Mouse (Mus musculus) c-Kit-positive CD71-negative TER-119-negative erythroid progenitor cells, embryonic 14.5 days (primary cell): ENCODE measurements around the gene Gm20671.
"Not testable (repeated sequence)": the region's sequence is repeated elsewhere in the genome, so short reads cannot be mapped to it uniquely, and the experiment has no call there.

Experiments
- DNase-seq: peaks from one replicate; pipeline ENCODE4 v3.0.0-alpha.2; 2013; ENCODE audit warnings: low read depth

Gene Gm20671

DNA sequence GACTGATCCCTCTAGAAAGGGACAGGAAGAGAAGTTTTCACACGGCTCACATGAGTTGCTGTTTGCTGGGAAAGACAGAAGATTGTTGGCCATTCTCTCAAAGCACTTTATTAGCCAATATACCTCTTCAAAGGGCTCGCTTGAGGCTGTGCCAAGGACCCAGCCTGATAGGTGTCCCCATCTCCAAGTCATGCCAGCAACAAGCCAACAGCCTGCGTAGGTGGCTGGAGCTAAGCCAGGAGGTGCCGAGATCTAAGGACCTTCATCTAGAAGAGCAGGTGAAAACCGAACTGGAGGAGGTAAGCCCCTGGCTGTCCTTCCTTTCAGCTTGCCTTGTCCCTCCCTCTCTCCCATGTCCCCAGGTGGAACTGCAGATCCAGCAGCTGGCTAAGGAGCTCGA is 91.1 kb downstream of the Gm20671 start:
- no peak for DNase-seq

DNA sequence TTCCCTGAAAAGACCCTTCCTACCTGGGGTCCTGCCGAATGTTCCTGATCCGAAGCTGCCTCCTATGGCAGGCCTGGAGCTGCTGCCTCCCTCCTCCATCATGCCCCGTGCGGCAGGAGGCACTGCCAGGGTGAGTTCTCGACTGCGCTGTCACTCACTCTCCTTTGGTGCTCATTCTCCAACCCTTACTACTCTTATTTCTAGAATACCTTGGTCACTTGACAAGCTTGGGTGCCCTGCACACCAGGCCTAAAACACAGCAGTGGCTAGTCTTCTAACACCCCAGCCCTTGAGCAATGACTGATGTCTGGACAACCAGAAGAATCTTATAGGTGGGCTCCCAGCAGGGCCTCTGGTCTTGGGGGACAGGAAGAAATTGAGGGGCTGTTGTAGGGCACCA is 93.0 kb downstream of the Gm20671 start:
- DNase-seq: not testable (repeated sequence)

DNA sequence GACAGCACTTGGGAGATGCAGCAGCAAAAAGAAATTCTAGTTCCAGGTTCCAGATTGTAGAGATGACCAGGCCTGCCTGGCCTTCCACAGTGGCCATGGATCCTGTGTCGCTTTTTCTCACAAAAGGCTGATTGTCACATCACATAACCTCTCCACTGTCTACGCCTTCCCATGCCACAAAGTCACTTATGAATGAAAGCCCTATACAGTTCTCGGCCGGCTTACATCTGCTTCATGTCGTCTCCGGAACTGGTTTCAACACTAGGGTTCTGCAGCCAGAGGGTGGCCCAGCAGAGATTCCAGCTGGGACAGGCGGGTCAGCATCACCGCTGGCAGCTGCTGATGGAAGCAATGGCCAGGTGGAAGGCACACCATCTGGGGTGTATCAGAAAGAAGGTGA is 98.1 kb downstream of the Gm20671 start:
- no peak for DNase-seq

DNA sequence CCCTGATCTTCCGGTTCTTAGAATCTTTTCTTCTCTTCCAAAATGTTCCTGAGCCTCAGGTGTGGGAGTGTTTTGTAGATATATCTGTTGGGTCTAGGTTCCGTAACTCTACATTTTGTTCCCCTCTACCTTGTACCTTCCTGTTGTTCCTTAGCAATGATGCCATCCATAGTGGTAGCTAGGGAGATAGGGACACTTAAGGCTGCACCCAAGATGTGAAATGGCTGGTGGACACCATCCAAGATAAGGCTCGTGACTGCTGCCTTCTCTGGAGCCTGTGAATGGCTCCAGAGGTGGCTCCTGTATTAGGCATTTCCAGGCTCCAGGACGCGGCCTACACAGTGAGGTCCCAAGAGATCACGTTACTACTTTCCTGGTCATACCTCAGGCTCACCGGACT is 98.6 kb downstream of the Gm20671 start:
- no peak for DNase-seq

- DNase-seq: not testable (repeated sequence)
Measured at GRCm38 (mm10) chr5:32725397-32725796, 101.5 kb downstream of the Gm20671 start.

GRCm38 (mm10) chr5:32723981-32724380 is 102.9 kb downstream of the Gm20671 start:
- no peak for DNase-seq

GRCm38 (mm10) chr5:32722711-32723110 is 104.2 kb downstream of the Gm20671 start:
- not testable (repeated sequence) for DNase-seq

DNA sequence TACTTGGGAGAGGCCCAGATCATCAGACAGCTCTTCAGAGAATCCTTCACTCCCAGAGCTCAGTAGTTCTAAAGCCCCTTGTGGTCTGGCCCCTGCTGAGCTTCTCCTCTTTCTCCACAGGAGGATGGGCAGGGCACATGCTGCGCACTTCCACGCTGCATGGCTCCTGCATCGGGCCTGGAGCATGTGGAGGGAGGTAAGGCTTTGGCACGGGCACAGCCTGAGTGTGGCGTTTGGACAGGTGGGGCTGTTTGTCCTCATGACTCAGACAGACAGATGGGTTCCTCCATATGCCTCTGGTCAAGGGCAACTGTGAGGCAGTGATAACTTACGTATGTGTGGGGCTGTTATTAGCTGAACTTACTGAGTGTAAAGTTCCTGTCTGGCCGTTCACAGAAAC is 104.6 kb downstream of the Gm20671 start:
- DNase-seq: no peak

GRCm38 (mm10) chr5:32721316-32721715 is 105.6 kb downstream of the Gm20671 start:
- no peak for DNase-seq

GRCm38 (mm10) chr5:32720416-32720815 is 106.5 kb downstream of the Gm20671 start:
- DNase-seq: no peak

DNA sequence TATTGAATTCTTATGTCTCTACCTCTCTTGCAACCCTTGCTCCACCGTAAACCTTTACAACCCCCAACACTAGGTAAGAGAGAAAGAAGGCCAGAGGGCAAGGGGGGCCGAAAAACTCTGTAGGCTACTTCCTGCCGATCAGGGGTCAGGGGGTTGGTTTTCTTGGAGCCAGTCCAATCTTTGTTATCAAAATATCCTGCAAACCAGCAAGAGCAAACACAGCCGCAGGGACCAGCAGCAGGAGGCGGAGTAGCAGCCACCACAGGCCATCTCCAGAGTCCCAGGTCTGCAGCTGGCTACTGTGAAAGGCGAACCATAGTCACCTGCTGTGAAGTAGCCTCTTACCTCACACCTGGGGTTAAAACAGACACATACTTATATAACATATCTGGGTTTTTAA is 108.0 kb downstream of the Gm20671 start:
- no peak for DNase-seq

- DNase-seq: no peak
Measured at GRCm38 (mm10) chr5:32717726-32718125, 109.2 kb downstream of the Gm20671 start.

DNA sequence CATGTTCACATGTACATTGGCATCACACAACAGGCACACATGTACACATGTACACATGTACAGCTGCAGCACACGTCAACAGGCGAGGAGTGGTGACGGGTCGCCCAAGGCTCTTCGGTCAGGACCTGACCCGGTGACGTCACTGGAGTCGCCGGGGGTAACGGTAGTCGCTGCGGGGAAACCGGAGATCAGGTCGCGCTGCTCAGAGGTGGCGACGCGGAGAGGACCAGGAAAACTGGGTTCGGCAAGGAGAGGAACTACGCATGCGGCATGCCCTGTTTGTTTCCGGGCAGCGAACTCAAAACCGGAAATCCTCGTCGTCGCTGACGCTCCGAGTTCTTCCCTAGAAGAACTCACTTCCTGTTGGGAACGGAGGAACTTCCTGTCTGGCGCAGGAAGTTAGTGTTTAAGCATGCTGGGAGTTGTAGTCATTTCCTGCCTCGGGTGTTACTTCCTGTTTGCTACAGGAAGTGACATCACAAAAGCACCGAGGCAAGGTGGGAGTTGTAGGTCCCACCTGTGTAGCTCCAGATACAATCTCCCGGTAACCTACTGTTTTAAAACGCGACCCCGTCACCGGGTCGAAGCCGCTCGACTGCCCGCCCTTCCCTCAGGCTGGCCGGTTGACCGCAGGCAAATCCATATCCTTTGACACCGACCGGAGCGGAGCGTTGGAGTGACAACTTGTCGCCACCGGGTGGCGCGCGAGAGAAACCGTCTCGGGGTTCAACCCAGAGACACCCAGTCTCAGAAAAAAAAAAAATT is 113.0 kb downstream of the Gm20671 start:
- DNase-seq: peak; percentile 79

DNA sequence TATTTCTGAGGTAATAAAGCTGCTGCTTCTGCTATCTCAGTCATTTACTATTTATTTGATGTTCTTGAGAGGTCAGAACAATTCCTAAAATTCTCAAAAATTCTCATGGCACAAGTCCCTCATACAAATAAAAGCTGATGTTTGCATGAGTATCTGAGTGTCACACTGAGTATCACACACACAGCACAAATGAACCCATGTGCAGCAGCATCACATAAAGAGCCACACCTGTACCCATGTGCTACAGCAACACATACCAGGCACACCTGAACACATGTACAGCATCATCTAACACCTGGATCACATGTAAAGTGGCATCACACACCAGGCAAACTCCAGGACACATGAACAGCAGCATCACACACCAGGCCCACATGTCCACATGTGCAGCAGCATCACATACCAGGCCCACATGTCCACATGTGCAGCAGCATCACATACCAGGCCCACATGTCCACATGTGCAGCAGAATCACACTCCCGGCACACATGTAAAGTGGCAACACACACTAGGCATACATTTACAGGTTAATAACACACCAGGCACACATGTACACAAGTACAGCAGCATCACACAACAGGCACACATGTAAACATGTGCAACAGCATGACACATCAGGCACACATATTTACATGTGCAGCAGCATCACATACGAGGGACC is 113.7 kb downstream of the Gm20671 start:
- DNase-seq: peak; percentile 6

- no peak for DNase-seq
Measured at GRCm38 (mm10) chr5:32712221-32713041, 114.5 kb downstream of the Gm20671 start.

GRCm38 (mm10) chr5:32711485-32711884 is 115.4 kb downstream of the Gm20671 start:
- no peak for DNase-seq

DNA sequence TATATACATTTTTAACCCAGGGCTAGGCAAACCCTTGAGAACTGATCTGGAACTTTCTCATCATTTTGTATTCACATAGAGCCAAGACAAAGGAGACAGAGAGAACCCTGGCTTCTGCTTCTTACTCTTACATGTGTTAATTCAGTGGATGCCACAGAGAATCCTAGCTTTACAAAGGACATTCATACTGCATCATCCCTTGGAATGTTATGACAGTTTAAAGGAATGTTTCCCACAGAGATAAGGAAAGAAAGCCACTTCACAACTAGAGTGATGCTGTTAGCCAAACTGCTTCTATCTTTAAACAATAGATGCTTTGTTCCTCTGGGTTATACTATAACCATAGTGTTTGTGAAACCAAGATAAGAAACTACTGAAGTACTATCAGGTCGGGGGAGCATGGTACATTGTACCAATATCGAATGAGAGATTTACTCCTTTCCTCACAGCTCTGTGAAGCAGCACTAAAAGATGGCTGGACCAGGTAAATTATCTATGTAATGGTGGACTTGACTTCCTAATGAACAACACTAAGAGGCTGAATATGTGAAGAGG is 120.6 kb downstream of the Gm20671 start:
- no peak for DNase-seq

DNA sequence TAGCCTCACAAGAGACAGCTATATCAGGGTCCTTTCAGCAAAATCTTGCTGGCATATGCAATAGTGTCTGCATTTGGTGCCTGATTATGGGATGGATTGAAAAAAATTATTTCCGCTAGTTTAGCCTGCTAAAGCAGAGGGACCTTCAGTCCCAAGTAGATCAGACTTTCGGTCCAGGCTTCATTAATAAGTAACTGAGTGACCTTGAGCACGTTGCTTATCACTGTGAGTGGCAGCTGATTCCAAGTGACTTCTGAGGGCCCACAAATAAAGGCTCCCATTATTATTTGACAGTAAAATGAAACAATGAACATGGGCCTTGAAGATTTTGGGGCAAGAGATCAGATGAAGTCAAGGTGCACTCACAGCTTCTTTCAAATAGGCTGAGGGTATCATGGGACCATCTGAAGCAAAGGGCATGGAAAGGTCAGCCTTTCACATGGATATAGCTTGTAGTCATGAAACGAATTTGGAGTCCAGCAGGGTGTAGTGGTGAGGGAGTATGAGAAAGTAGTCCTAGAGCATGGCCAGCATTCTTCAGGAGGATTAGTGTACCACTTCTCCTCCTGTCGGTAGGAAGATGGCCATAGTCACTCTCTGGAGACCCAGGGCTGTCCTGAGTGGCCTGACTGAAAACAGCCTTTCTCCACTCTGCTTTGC is 129.6 kb downstream of the Gm20671 start:
- DNase-seq: no peak

- no peak for DNase-seq
Measured at GRCm38 (mm10) chr5:32693411-32693810, 133.5 kb downstream of the Gm20671 start.
